Mouse (Mus musculus) frontal cortex, postnatal 36 days (tissue): ENCODE data around the gene Def6.
"Not testable (repeated sequence)": the region's sequence is repeated elsewhere in the genome, so short reads cannot be mapped to it uniquely, and the experiment has no call there.

Source experiments
- DNase-seq, 2 experiments: peaks; one replicate each; pipeline ENCODE4 v3.0.0; 2022; ENCODE audit warnings: low spot score in 2 of 2

Def6 gene

GRCm38 (mm10) chr17:28208314-28208612 is 685 bp downstream of the Def6 start:
- DNase-seq, result no peak

GRCm38 (mm10) chr17:28209457-28210110 is 2.0 kb downstream of the Def6 start:
- DNase-seq, result no peak

GRCm38 (mm10) chr17:28211921-28212341 is 4.4 kb downstream of the Def6 start:
- no peak for DNase-seq

GRCm38 (mm10) chr17:28212391-28212790 is 4.8 kb downstream of the Def6 start:
- no peak for DNase-seq

GRCm38 (mm10) chr17:28213236-28213635 is 5.7 kb downstream of the Def6 start:
- DNase-seq, result no peak

GRCm38 (mm10) chr17:28216791-28217190 is 9.2 kb downstream of the Def6 start:
- no peak for DNase-seq

- DNase-seq, result no peak
Observed at GRCm38 (mm10) chr17:28217721-28218649, 10.4 kb downstream of the Def6 start.

GRCm38 (mm10) chr17:28222463-28222862 is 14.9 kb downstream of the Def6 start:
- not testable (repeated sequence) for DNase-seq

- peak; percentile 87 to 88 for DNase-seq
Observed at GRCm38 (mm10) chr17:28223561-28224391, 16.2 kb downstream of the Def6 start.

- no peak for DNase-seq
Observed at GRCm38 (mm10) chr17:28224615-28225014, 17.0 kb downstream of the Def6 start.

GRCm38 (mm10) chr17:28226014-28226413 is 18.4 kb downstream of the Def6 start:
- peak; percentile 92 to 94 for DNase-seq

- no peak for DNase-seq
Observed at GRCm38 (mm10) chr17:28230486-28230885, 22.9 kb downstream of the Def6 start.

- no peak for DNase-seq
Observed at GRCm38 (mm10) chr17:28231026-28231736, 23.6 kb downstream of the Def6 start.

- peak; percentile 96 for DNase-seq
Observed at GRCm38 (mm10) chr17:28232475-28233060, 25.0 kb downstream of the Def6 start, which contains the start of gene Ppard. TSS of gene Ppard (plus strand) at chr17:28232700.

GRCm38 (mm10) chr17:28233091-28233731 is 25.6 kb downstream of the Def6 start:
- DNase-seq, result no peak

GRCm38 (mm10) chr17:28234641-28235040 is 27.1 kb downstream of the Def6 start:
- DNase-seq, result no peak

GRCm38 (mm10) chr17:28235982-28236635 is 28.5 kb downstream of the Def6 start:
- no peak for DNase-seq

GRCm38 (mm10) chr17:28236636-28237015 is 29.0 kb downstream of the Def6 start:
- DNase-seq, result no peak

- DNase-seq, result no peak
Observed at GRCm38 (mm10) chr17:28237362-28237761, 29.8 kb downstream of the Def6 start.

- DNase-seq, result no peak
Observed at GRCm38 (mm10) chr17:28237874-28238273, 30.3 kb downstream of the Def6 start.
